Mouse (Mus musculus): ENCODE results near the gene Atxn7l2. TPM values are rescaled to one million over a fixed set of nuclear protein-coding genes. Genes with fewer than 3 reads are reported as not detected.

Atxn7l2 gene
- polyA plus RNA-seq, 1 experiment from 2014 or later: 6.3 TPM

Other genes starting within 250 kb of the Atxn7l2 start
- not detected in 2 replicates for gene Gstm3, start 241.7 kb downstream of the Atxn7l2 start, polyA plus RNA-seq (2014; fragmentation: Nextera tagmentation; extraction: Ambion mirVana)
- 59.8 and 68.2 TPM in 2 replicates for gene Gstm2, start 224.5 kb downstream of the Atxn7l2 start, polyA plus RNA-seq (2014; fragmentation: Nextera tagmentation; extraction: Ambion mirVana)
- gene Gstm1, start 193.0 kb downstream of the Atxn7l2 start, polyA plus RNA-seq (2014; fragmentation: Nextera tagmentation; extraction: Ambion mirVana): 60.8 and 63.8 TPM in 2 replicates
- 15.6 and 17.4 TPM in 2 replicates for gene Gstm4, start 166.0 kb downstream of the Atxn7l2 start, polyA plus RNA-seq (2014; fragmentation: Nextera tagmentation; extraction: Ambion mirVana)
- gene Ampd2, start 124.3 kb downstream of the Atxn7l2 start, polyA plus RNA-seq (2014; fragmentation: Nextera tagmentation; extraction: Ambion mirVana): 15.3 and 20.3 TPM in 2 replicates
- 0.59 and 0.73 TPM in 2 replicates for gene Gnat2, start 118.1 kb downstream of the Atxn7l2 start, polyA plus RNA-seq (2014; fragmentation: Nextera tagmentation; extraction: Ambion mirVana)
- gene Gnai3, start 64.8 kb downstream of the Atxn7l2 start, polyA plus RNA-seq (2014; fragmentation: Nextera tagmentation; extraction: Ambion mirVana): 71.4 and 74.0 TPM in 2 replicates
- gene Gpr61, start 56.1 kb downstream of the Atxn7l2 start, polyA plus RNA-seq (2014; fragmentation: Nextera tagmentation; extraction: Ambion mirVana): 0.24 TPM in 1 of 2 replicates, not detected in the other
- gene Amigo1, start 24.6 kb downstream of the Atxn7l2 start, polyA plus RNA-seq (2014; fragmentation: Nextera tagmentation; extraction: Ambion mirVana): 2.6 and 2.9 TPM in 2 replicates
- gene Cyb561d1, start 9.7 kb downstream of the Atxn7l2 start, polyA plus RNA-seq (2014; fragmentation: Nextera tagmentation; extraction: Ambion mirVana): 1.8 and 2.2 TPM in 2 replicates
- 3.1 and 3.8 TPM in 2 replicates for gene Sypl2, start 15.7 kb upstream of the Atxn7l2 start, polyA plus RNA-seq (2014; fragmentation: Nextera tagmentation; extraction: Ambion mirVana)
- 210 and 231 TPM in 2 replicates for gene Psma5, start 46.0 kb upstream of the Atxn7l2 start, polyA plus RNA-seq (2014; fragmentation: Nextera tagmentation; extraction: Ambion mirVana)
- gene Sort1, start 73.1 kb upstream of the Atxn7l2 start, polyA plus RNA-seq (2014; fragmentation: Nextera tagmentation; extraction: Ambion mirVana): 19.3 and 21.4 TPM in 2 replicates
- 70.2 and 94.5 TPM in 2 replicates for gene Mybphl, start 154.0 kb upstream of the Atxn7l2 start, polyA plus RNA-seq (2014; fragmentation: Nextera tagmentation; extraction: Ambion mirVana)
- 17.0 and 19.3 TPM in 2 replicates for gene Psrc1, start 172.9 kb upstream of the Atxn7l2 start, polyA plus RNA-seq (2014; fragmentation: Nextera tagmentation; extraction: Ambion mirVana)
- gene Celsr2, start 204.6 kb upstream of the Atxn7l2 start, polyA plus RNA-seq (2014; fragmentation: Nextera tagmentation; extraction: Ambion mirVana): 2.5 and 3.1 TPM in 2 replicates
- gene Sars, start 234.3 kb upstream of the Atxn7l2 start, polyA plus RNA-seq (2014; fragmentation: Nextera tagmentation; extraction: Ambion mirVana): 84.5 and 85.2 TPM in 2 replicates

All from heart, embryonic 14.5 days (tissue).